Mouse (Mus musculus) liver, embryonic 11.5 days (tissue): ENCODE results near the gene Gm49342. TPM values are rescaled to one million over a fixed set of nuclear protein-coding genes. Genes with fewer than 3 reads are reported as not detected.
"Not testable (repeated sequence)": the region's sequence is repeated elsewhere in the genome, so short reads cannot be mapped to it uniquely, and the experiment has no call there.

Source experiments
- ATAC-seq: fragments of 200-750 bp; cut with Nextera tagmentation; replicated peaks from 2 replicates; pipeline ENCODE4 v1.8.0; 2017; ENCODE audit warnings: moderate number of reproducible peaks, mild to moderate bottlenecking, moderate TSS enrichment, moderate library complexity; ENCODE audit not compliant: low FRiP score
- DNase-seq: peaks from one replicate; pipeline ENCODE4 v3.0.0-alpha.2; 2017; ENCODE audit warnings: low spot score
- H3K27ac ChIP-seq: fragments of 300-500 bp; sonication (generic); 2 replicates; pipeline ENCODE4 v1.5.1; 2014; ENCODE audit warnings: mild to moderate bottlenecking, low read depth, low read length, control low read depth
- H3K27me3 ChIP-seq: fragments of 300-500 bp; sonication (generic); replicated peaks from 2 replicates; pipeline ENCODE4 v1.6.1; 2014; ENCODE audit warnings: low read length, mixed read lengths; ENCODE audit not compliant: control insufficient read depth, insufficient read depth
- H3K36me3 ChIP-seq: fragments of 300-500 bp; sonication (generic); 2 replicates; pipeline ENCODE4 v1.6.1; 2014; ENCODE audit warnings: mild to moderate bottlenecking, low read length, moderate library complexity, mixed read lengths; ENCODE audit not compliant: control insufficient read depth, insufficient read depth
- H3K4me1 ChIP-seq: fragments of 300-500 bp; sonication (generic); replicated peaks from 2 replicates; pipeline ENCODE4 v1.6.1; 2014; ENCODE audit warnings: low read length, mixed read lengths; ENCODE audit not compliant: control insufficient read depth, insufficient read depth
- H3K4me2 ChIP-seq: fragments of 300-500 bp; sonication (generic); 2 replicates; pipeline ENCODE4 v1.6.1; 2014; ENCODE audit warnings: mild to moderate bottlenecking, control low read depth, moderate library complexity
- H3K4me3 ChIP-seq: fragments of 300-500 bp; sonication (generic); 2 replicates; pipeline ENCODE4 v1.5.1; 2014; ENCODE audit warnings: low read depth, low read length, control low read depth
- H3K9ac ChIP-seq: fragments of 300-500 bp; sonication (generic); 2 replicates; pipeline ENCODE4 v1.6.1; 2014; ENCODE audit warnings: low read depth, low read length, control low read depth
- H3K9me3 ChIP-seq: fragments of 300-500 bp; sonication (generic); 2 replicates; pipeline ENCODE4 v1.6.1; 2016; ENCODE audit warnings: low read length, inconsistent platforms, mixed read lengths; ENCODE audit not compliant: control insufficient read depth
- WGBS: fragments of 180-500 bp; shearing (Covaris S2); extraction: QIAGEN DNeasy Blood & Tissue Kit; methylation state at CpG from one replicate; pipeline ENCODE4 v1.1.7; 2014; 5-methylcytosine and 5-hydroxymethylcytosine counted together
- polyA plus RNA-seq: library from polyadenylated mRNA; unstranded; fragments of >200 nt; fragmentation: Nextera tagmentation; extraction: Ambion mirVana; gene quantifications from 2 replicates; pipeline ENCODE4 v1.2.1, GENCODE M21; 2014

Gm49342 gene
- polyA plus RNA-seq, result not detected in 2 replicates

DNA sequence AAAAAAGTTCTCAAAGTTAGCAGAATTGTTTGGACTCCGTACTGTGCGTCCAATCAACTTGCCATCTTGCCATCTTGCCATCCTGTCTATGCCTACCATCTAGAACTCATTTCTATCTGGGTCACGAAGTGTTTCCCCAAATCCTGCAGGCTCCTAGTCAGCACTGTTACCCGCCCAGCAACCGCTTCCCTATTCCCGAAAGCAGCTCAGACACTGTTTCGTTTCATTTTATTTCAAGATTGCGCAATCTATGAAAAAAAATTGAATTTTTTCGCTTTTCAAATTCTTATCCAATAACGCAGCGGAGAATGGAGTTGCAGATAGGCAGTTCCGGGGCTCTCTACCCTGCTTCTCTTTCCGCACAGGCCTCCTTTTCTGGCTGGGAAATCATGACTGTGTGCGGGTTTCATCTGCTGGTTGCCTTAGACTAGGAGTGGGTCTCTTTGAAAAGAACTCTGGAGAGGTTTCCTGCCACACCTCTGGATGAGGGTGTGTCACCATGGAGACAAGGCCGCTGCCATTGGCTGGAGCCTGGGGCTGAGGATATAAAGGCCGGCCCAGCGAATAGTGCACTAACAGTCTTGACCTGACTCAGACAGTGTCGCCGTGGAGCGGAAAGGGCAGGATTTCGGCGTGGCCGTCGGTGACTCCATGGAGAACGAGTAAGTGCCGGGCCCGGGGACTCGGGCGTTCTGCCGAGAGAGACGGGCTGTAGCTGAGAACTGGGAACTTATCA is at the start of gene Gm49342:
TSS of gene Gm49342 (plus strand) at position 586 of the 736 bp plus-strand sequence.
- H3K27me3 ChIP-seq, result no peaks in the 10 kb centered on the region
- H3K9ac ChIP-seq, result peak within 1 kb of the TSS; percentile 77
- no peaks in the 10 kb centered on the region for H3K36me3 ChIP-seq
- peak within 1 kb of the TSS; percentile 67 for H3K4me3 ChIP-seq
- ATAC-seq (peak; percentile 99), DNase-seq (peak; percentile 96)
- peak within 1 kb of the TSS; percentile 79 for H3K4me2 ChIP-seq
- H3K4me1 ChIP-seq, result no peaks in the 10 kb centered on the region
- no peaks in the 10 kb centered on the region for H3K9me3 ChIP-seq
- WGBS, result 10% methylated on average over 31 of the region's 31 CpGs
- peak within 1 kb of the TSS; percentile 83 for H3K27ac ChIP-seq

DNA sequence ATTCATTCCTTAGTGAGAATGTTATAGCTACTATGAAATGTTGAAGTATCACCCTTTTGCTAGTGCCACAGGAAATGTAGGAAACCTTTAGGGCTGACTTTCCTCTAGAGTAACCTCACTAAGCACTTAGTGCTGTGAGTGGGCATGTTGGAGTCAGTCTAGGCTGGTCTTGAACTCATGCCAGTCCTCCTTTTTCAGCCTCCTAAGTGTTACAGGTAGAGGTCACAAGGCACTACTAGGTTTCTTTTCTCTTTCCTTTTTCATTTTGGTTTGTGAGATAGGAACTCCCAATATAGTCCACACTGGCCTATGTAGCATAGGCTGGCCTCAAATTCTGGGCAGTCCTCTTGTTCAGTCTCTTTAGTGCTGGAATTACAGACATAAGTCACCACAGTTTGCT is 48.9 kb upstream of the Gm49342 start:
- no peak overlapping the region for H3K9ac ChIP-seq
- no peak overlapping the region for H3K4me3 ChIP-seq
- no peak overlapping the region for H3K4me2 ChIP-seq
- 0 out of 2 replicates have a peak, but pooled peaks cover 3% of the 10 kb centered on the region for H3K4me1 ChIP-seq
- no peaks in the 10 kb centered on the region for H3K36me3 ChIP-seq
- H3K27ac ChIP-seq, result no peak overlapping the region
- DNase-seq (no peak), ATAC-seq (no peak)
- no peaks in the 10 kb centered on the region for H3K9me3 ChIP-seq
- peaks cover 12% of the 10 kb centered on the region for H3K27me3 ChIP-seq

DNA sequence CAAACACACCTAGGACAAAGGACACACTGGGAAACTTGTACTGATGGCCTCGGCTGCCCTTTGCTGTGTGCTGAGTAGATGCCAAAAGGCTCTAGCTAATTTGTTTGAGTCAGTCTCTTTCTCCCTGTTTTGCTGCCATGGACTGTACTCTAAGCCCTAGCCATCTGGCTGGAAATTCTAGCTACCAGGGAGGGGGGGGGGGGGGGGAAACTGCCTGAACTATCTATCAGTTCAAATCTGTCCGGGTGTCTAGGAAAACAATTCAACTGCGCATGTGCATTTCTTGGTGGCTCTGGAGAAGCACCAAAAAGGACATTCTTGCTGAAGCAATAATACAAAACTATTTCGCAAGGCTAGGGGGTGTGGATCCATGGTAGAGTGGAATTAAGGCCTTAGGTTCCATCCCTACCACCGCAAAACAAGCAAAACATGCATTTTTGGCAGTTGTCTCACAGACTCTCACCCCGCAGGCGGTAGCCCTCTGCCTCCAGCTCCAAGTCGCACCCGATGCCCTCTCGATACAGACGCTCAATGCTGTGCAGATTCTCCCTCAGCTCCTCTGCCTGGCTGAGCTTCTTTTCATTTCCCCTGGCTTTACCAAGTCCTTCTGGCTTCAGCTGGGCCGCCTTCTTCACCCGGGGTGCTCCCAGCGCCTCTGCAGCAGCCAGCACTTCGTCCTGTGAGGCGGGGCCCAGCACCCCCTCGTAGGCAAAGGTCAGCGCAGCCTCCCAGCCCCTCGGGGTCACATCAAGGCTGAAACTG is 48.2 kb upstream of the Gm49342 start:
- Histone ChIP-seq H3K9me3 (no peaks in the 10 kb centered on the region), H3K4me3 (peak overlapping the region; percentile 45), H3K27me3 (peaks cover 12% of the 10 kb centered on the region), H3K9ac (peak overlapping the region; percentile 34; the same call in 1 of the 2 replicates), H3K4me1 (0 out of 2 replicates have a peak, but pooled peaks cover 3% of the 10 kb centered on the region), H3K4me2 (peak overlapping the region; percentile 76), H3K27ac (no peak overlapping the region), H3K36me3 (no peaks in the 10 kb centered on the region)
- ATAC-seq, result no peak
- WGBS, result 23% methylated on average over 19 of the region's 19 CpGs
- peak; percentile 38 for DNase-seq

DNA sequence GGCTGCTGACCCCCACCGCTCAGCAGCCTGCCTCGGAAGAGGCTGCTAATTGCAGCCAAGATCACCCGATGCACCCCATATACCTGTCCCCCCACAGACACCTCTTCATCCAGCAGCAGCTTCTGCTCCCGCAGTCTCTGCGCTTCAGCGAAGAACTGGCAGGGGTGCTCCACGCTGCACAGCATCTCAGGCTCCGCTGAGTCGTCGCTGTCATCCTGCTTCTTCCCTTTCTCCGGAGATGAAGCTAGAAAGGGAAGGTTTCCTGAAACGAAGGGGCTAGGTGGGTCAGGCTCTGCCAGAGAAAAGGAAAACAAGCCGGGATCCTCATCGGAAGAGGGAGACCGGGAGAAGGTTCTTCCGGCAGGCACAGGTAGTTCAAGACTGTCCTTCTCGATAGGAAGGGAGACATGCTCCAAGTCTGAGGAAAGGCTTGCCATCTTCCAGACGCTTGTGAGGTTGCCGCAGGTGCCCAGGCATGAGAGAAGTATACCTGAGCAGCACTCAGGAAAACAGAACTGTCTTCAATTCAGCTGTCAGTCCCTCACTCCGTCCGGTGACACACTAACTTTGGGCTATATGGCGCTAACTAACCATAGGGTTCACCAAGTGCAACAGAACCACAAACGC is 47.5 kb upstream of the Gm49342 start:
- Histone ChIP-seq H3K27me3 (peaks cover 12% of the 10 kb centered on the region), H3K4me3 (peak overlapping the region; percentile 45), H3K4me2 (peak overlapping the region; percentile 76), H3K27ac (no peak overlapping the region), H3K36me3 (no peaks in the 10 kb centered on the region), H3K9me3 (no peaks in the 10 kb centered on the region), H3K4me1 (0 out of 2 replicates have a peak, but pooled peaks cover 3% of the 10 kb centered on the region), H3K9ac (peak overlapping the region; percentile 34; the same call in 1 of the 2 replicates)
- ATAC-seq (0 out of 2 replicates have a peak, but pooled peaks have one; percentile 13), DNase-seq (no peak)
- WGBS, result 21% methylated on average over 23 of the region's 23 CpGs

DNA sequence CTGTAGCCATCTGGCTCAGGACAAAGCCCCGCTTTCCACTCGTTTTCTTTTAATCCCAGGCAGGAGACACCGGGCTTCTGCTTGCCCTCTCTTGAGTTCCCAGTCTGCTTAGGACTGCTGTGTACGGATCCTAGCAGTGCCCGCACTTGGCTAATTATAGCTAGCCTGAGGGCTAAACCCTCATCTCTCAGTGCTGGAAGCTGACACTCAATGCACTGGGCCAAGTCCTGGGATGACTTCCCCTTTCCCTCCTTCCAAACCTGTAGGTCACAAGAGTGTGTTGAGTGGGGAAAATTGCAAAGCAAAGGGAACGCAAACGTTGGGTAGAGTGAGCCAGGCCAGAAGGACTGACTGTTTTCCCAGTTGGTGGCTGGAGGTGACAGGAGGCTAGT is 46.9 kb upstream of the Gm49342 start, which contains the start of gene Klhl33:
TSS of gene Klhl33 (minus strand) at position 134 of the 392 bp plus-strand sequence.
- DNase-seq, result no peak
- Histone ChIP-seq H3K4me2 (peak within 1 kb of the TSS; percentile 76), H3K4me1 (0 out of 2 replicates have a peak, but pooled peaks cover 3% of the 10 kb centered on the region), H3K27me3 (peaks cover 12% of the 10 kb centered on the region), H3K9ac (peak within 1 kb of the TSS; percentile 34; the same call in 1 of the 2 replicates), H3K4me3 (peak within 1 kb of the TSS; percentile 45), H3K27ac (no peak within 1 kb of the TSS), H3K9me3 (no peaks in the 10 kb centered on the region), H3K36me3 (no peaks in the 10 kb centered on the region)
- no peak for ATAC-seq
- 48% methylated on average over 7 of the region's 7 CpGs for WGBS

DNA sequence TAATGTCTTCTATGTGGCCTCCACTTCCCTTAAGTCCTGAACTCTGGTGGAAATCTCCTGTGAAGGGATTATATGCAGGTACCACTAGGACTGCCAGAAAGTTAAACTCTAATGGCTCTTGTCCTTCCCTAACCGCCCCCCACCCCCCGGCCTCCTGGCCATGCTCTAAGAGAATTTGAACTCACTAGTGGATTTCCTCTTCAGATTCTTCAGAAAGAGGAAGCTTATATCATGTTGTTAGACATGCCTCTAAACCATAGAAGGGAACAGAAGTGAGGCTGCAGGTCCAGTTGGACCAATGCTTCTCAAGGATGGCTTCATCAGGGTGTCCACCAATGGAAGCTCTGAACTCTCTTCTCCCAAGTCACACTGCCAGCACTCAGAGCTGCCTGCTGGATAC is 46.3 kb upstream of the Gm49342 start:
- H3K4me1 ChIP-seq, H3K9ac ChIP-seq, H3K27ac ChIP-seq, H3K4me3 ChIP-seq, DNase-seq, H3K4me2 ChIP-seq, H3K36me3 ChIP-seq, H3K9me3 ChIP-seq, ATAC-seq: not testable (repeated sequence)
- peaks cover 12% of the 10 kb centered on the region for H3K27me3 ChIP-seq
- WGBS, result 70% methylated on average over 2 of the region's 2 CpGs

DNA sequence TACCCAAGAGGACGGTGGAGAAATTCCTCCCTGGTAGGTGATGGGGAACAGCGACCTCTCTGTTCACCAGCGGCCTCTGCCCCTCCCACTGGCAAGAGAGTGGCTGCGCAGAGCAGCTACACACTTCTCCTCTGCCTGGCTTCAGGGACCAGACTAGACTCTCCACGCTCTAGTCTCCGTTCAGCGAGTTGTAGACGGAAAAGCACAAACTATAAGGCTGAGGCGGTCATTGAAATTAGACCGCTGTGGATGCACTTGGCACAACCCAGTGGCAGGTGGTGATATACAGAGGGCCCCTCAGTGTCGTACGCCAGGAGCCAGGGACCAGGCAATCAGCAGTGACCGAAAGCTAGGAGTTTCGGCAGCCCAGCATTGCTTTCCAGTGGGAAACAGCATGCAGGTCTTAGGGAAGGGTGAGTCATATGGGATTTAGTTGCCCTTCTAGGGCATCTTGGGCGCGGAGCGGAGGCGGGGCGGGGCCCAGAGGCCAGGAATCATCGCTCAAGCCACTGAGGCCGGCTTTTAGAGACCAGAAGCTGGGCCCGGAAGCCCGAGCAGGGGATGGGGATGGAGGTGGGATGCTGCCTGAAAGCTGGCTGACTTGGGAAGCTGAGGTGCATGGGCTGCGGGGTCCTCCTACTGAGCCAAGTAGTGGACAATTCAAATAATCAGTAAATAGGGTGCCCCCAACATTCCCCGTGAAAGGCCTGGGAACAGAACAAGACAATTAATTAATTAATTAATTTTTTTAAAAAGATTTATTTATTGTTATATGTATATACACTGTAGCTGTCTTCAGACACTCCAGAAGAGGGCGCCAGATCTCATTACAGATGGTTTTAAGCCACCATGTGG is 40.1 kb upstream of the Gm49342 start:
- no peaks in the 10 kb centered on the region for H3K9me3 ChIP-seq
- WGBS, result 6% methylated on average over 26 of the region's 26 CpGs
- H3K27ac ChIP-seq, result no peak overlapping the region
- DNase-seq (peak; percentile 64), ATAC-seq (peak; percentile 84)
- 0 out of 2 replicates have a peak, but pooled peaks cover 2% of the 10 kb centered on the region for H3K4me1 ChIP-seq
- H3K9ac ChIP-seq, result peak overlapping the region; percentile 53
- no peaks in the 10 kb centered on the region for H3K36me3 ChIP-seq
- peak overlapping the region; percentile 54 for H3K4me3 ChIP-seq
- H3K4me2 ChIP-seq, result peak overlapping the region; percentile 91
- H3K27me3 ChIP-seq, result no peaks in the 10 kb centered on the region

DNA sequence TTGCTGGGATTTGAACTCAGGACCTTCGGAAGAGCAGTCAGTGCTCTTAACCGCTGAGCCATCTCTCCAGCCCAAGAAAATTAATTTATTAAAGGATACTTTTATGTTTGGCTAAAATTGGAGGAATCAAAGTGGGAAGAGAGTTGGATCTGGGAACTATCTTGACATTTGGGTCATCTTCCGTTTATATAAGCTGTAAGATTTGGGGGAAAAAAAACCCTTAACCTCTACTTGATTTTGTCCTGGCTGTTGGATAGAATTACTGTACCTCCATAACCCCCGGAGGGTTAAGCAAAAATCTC is 39.5 kb upstream of the Gm49342 start:
- Histone ChIP-seq H3K9ac (no peak overlapping the region), H3K27ac (no peak overlapping the region), H3K4me3 (no peak overlapping the region), H3K4me2 (no peak overlapping the region), H3K27me3 (no peaks in the 10 kb centered on the region), H3K4me1 (0 out of 2 replicates have a peak, but pooled peaks cover 2% of the 10 kb centered on the region), H3K36me3 (no peaks in the 10 kb centered on the region), H3K9me3 (no peaks in the 10 kb centered on the region)
- no peak for DNase-seq
- WGBS, result 83% methylated on average over 4 of the region's 4 CpGs
- ATAC-seq, result no peak
